Mouse (Mus musculus): ENCODE measurements at regions not wholly inside any gene's neighbourhood (a gene's known extent, or its start where the extent isn't known, plus 50 kb on each side); places are given as distances from the start of the nearest gene placed in this dataset.

DNA sequence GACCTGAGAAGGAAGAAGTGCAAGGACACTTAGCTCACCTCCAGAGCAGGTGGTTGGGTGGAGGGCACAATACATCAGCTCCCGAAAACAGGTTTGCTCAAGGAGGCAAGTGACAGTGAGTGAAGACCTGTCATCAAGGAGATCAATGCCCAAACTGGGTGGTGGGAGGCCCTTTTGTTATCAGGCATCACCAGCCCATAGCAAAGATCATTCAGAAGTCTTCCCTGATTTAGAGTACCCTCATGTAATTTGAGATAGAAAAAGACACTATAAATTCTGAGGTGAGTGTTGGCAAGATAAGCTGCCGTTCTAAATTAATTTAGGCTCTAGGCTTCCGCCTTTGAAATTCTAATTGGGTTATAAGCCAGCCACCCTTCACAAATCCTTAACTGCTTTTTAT, 76.1 kb upstream of the Tmem164 start:
- no peak for TF ChIP-seq POLR2A (IDR thresholded peaks at IDR 0.05; ENCODE audit: extremely low read depth, insufficient read depth, low read length)
- TF ChIP-seq CTCF (IDR thresholded peaks at IDR 0.05; ENCODE audit: extremely low read depth, insufficient read depth, low read length) = no peak

Measured in cortical plate, adult 2 months (tissue).